Mouse (Mus musculus) cerebellum, postnatal 14 days (tissue): Measurements from ENCODE around the gene Wdr41.
A peak's percentile ranks its signal among the peaks of the same experiment; 100 is the strongest.

ENCODE experiments used
- DNase-seq, 2 experiments: peaks; one replicate each; pipeline ENCODE4 v3.0.0; 2021; ENCODE audit warnings: mixed read lengths in 2 of 2

Gene Wdr41

GRCm38 (mm10) chr13:95038200-95038599 is 62.1 kb downstream of the Wdr41 start:
- DNase-seq: no peak

GRCm38 (mm10) chr13:95040140-95040738 is 64.1 kb downstream of the Wdr41 start:
- DNase-seq: no peak

GRCm38 (mm10) chr13:95044108-95044507 is 68.0 kb downstream of the Wdr41 start:
- DNase-seq: no peak

- DNase-seq: no peak
These were observed 74.3 kb downstream of the Wdr41 start for GRCm38 (mm10) chr13:95050398-95050797.

GRCm38 (mm10) chr13:95052421-95052820 is 76.3 kb downstream of the Wdr41 start:
- DNase-seq: no peak

GRCm38 (mm10) chr13:95055742-95056388 is 79.7 kb downstream of the Wdr41 start:
- no peak for DNase-seq

- no peak for DNase-seq
These were observed 80.5 kb downstream of the Wdr41 start for GRCm38 (mm10) chr13:95056501-95057280.

GRCm38 (mm10) chr13:95058885-95059284 is 82.7 kb downstream of the Wdr41 start:
- DNase-seq: no peak

- DNase-seq: no peak
These were observed 87.4 kb downstream of the Wdr41 start for GRCm38 (mm10) chr13:95063390-95064017.

- peak; percentile 15 to 24 for DNase-seq
These were observed 91.7 kb downstream of the Wdr41 start for GRCm38 (mm10) chr13:95067854-95068253.

GRCm38 (mm10) chr13:95070268-95070667 is 94.1 kb downstream of the Wdr41 start:
- no peak for DNase-seq
